Mouse (Mus musculus) hindbrain, embryonic 16.5 days (tissue): ENCODE measurements at regions not wholly inside any gene's neighbourhood (a gene's known extent, or its start where the extent isn't known, plus 50 kb on each side); places are given as distances from the start of the nearest gene placed in this dataset.

Experiments used
- ATAC-seq: fragments of 200-750 bp; cut with Nextera tagmentation; 2 replicates; pipeline ENCODE4 v1.8.0; 2017; ENCODE audit warnings: moderate TSS enrichment, moderate library complexity
- H3K27ac ChIP-seq: fragments of 300-500 bp; sonication (generic); 2 replicates; pipeline ENCODE4 v1.5.1; 2014; ENCODE audit warnings: low read depth, mild to moderate bottlenecking, control low read depth, low read length, moderate library complexity
- H3K27me3 ChIP-seq: fragments of 300-500 bp; sonication (generic); replicated peaks from 2 replicates; pipeline ENCODE4 v1.6.1; 2014; ENCODE audit warnings: low read length; ENCODE audit not compliant: control insufficient read depth, insufficient read depth
- H3K36me3 ChIP-seq: fragments of 300-500 bp; sonication (generic); 2 replicates; pipeline ENCODE4 v1.6.1; 2014; ENCODE audit warnings: mild to moderate bottlenecking, low read length, moderate library complexity, mixed read lengths; ENCODE audit not compliant: control insufficient read depth, insufficient read depth
- H3K4me1 ChIP-seq: fragments of 300-500 bp; sonication (generic); 2 replicates; pipeline ENCODE4 v1.6.1; 2014; ENCODE audit warnings: low read depth, low read length; ENCODE audit not compliant: control insufficient read depth, insufficient read depth
- H3K4me2 ChIP-seq: fragments of 300-500 bp; sonication (generic); 2 replicates; pipeline ENCODE4 v1.6.1; 2014; ENCODE audit warnings: mild to moderate bottlenecking, low read length, control low read depth, moderate library complexity
- H3K4me3 ChIP-seq: fragments of 300-500 bp; sonication (generic); 2 replicates; pipeline ENCODE4 v1.5.1; 2014; ENCODE audit warnings: mild to moderate bottlenecking, low read length, control low read depth, moderate library complexity
- H3K9ac ChIP-seq: fragments of 300-500 bp; sonication (generic); 2 replicates; pipeline ENCODE4 v1.6.1; 2014; ENCODE audit warnings: low read depth, mild to moderate bottlenecking, control low read depth, low read length, moderate library complexity
- H3K9me3 ChIP-seq: fragments of 300-500 bp; sonication (generic); 2 replicates; pipeline ENCODE4 v1.6.1; 2014; ENCODE audit warnings: mild to moderate bottlenecking, low read length, moderate library complexity; ENCODE audit not compliant: control insufficient read depth
- WGBS: fragments of 180-500 bp; shearing (Covaris S2); extraction: QIAGEN DNeasy Blood & Tissue Kit; methylation state at CpG from one replicate; pipeline ENCODE4 v1.1.7; 2014; 5-methylcytosine and 5-hydroxymethylcytosine counted together

- H3K4me1 ChIP-seq = no peaks in the 10 kb centered on the region
- H3K9ac ChIP-seq = no peak overlapping the region
- no peak overlapping the region; the same call in 1 of the 2 replicates for H3K27ac ChIP-seq
- peak; percentile 45 for ATAC-seq
- no peaks in the 10 kb centered on the region for H3K9me3 ChIP-seq
- H3K36me3 ChIP-seq = no peaks in the 10 kb centered on the region
- 54% methylated on average over 7 of the region's 7 CpGs for WGBS
- H3K4me3 ChIP-seq = no peak overlapping the region
- H3K27me3 ChIP-seq = no peaks in the 10 kb centered on the region
- no peak overlapping the region for H3K4me2 ChIP-seq
These were observed 511.5 kb downstream of the Phf3 start for GRCm38 (mm10) chr1:30362072-30362769.

GRCm38 (mm10) chr1:30320657-30321262 lies 553.0 kb downstream of the Phf3 start:
- WGBS = 70% methylated on average over 6 of the region's 6 CpGs

GRCm38 (mm10) chr1:30318195-30318594 lies 555.5 kb downstream of the Phf3 start:
- ATAC-seq = no peak

More at GRCm38 (mm10) chr1:30320657-30321262, 553.0 kb downstream of the Phf3 start:
- no peak overlapping the region for H3K27ac ChIP-seq
- H3K4me1 ChIP-seq = no peaks in the 10 kb centered on the region
- no peak overlapping the region for H3K9ac ChIP-seq
- H3K27me3 ChIP-seq = no peaks in the 10 kb centered on the region
- no peak for ATAC-seq
- no peaks in the 10 kb centered on the region for H3K36me3 ChIP-seq
- H3K9me3 ChIP-seq = no peaks in the 10 kb centered on the region
- H3K4me3 ChIP-seq = no peak overlapping the region
- H3K4me2 ChIP-seq = no peak overlapping the region

GRCm38 (mm10) chr1:30289073-30289472 lies 584.6 kb downstream of the Phf3 start:
- no peaks in the 10 kb centered on the region for H3K36me3 ChIP-seq
- no peak overlapping the region for H3K27ac ChIP-seq
- no peak overlapping the region for H3K4me3 ChIP-seq
- H3K27me3 ChIP-seq = no peaks in the 10 kb centered on the region
- ATAC-seq = no peak
- no peak overlapping the region for H3K4me2 ChIP-seq
- H3K9ac ChIP-seq = no peak overlapping the region
- no peaks in the 10 kb centered on the region for H3K4me1 ChIP-seq
- 47% methylated on average over 2 of the region's 2 CpGs for WGBS
- H3K9me3 ChIP-seq = no peaks in the 10 kb centered on the region

More at GRCm38 (mm10) chr1:30318195-30318594, 555.5 kb downstream of the Phf3 start:
- Histone ChIP-seq H3K4me2 (no peak overlapping the region), H3K9me3 (no peaks in the 10 kb centered on the region), H3K4me1 (no peaks in the 10 kb centered on the region), H3K27ac (no peak overlapping the region), H3K27me3 (no peaks in the 10 kb centered on the region), H3K4me3 (no peak overlapping the region), H3K9ac (no peak overlapping the region), H3K36me3 (no peaks in the 10 kb centered on the region)
- 72% methylated on average over 8 of the region's 8 CpGs for WGBS

GRCm38 (mm10) chr1:30262418-30262817 lies 611.3 kb downstream of the Phf3 start:
- no peaks in the 10 kb centered on the region for H3K36me3 ChIP-seq
- H3K4me3 ChIP-seq = no peak overlapping the region
- 36% methylated on average over 2 of the region's 2 CpGs for WGBS
- no peaks in the 10 kb centered on the region for H3K4me1 ChIP-seq
- no peak overlapping the region for H3K4me2 ChIP-seq
- no peak overlapping the region for H3K27ac ChIP-seq
- ATAC-seq = peak; percentile 75
- H3K9me3 ChIP-seq = 0 out of 2 replicates have a peak, but pooled peaks cover 2% of the 10 kb centered on the region
- no peak overlapping the region for H3K9ac ChIP-seq
- no peaks in the 10 kb centered on the region for H3K27me3 ChIP-seq

GRCm38 (mm10) chr1:30259547-30259946 lies 614.2 kb downstream of the Phf3 start:
- H3K4me3 ChIP-seq = no peak overlapping the region
- no peaks in the 10 kb centered on the region for H3K36me3 ChIP-seq
- H3K27me3 ChIP-seq = no peaks in the 10 kb centered on the region
- no peak overlapping the region for H3K4me2 ChIP-seq
- 84% methylated on average over 3 of the region's 3 CpGs for WGBS
- H3K9me3 ChIP-seq = 0 out of 2 replicates have a peak, but pooled peaks cover 2% of the 10 kb centered on the region
- no peak overlapping the region for H3K27ac ChIP-seq
- H3K9ac ChIP-seq = no peak overlapping the region
- ATAC-seq = no peak
- H3K4me1 ChIP-seq = no peaks in the 10 kb centered on the region

- no peak overlapping the region for H3K27ac ChIP-seq
- WGBS = 40% methylated on average over 4 of the region's 4 CpGs
- H3K4me2 ChIP-seq = no peak overlapping the region
- no peak overlapping the region for H3K4me3 ChIP-seq
- H3K27me3 ChIP-seq = no peaks in the 10 kb centered on the region
- peak; percentile 37; the same call in 1 of the 2 replicates for ATAC-seq
- H3K9ac ChIP-seq = no peak overlapping the region
- H3K36me3 ChIP-seq = no peaks in the 10 kb centered on the region
- H3K9me3 ChIP-seq = no peaks in the 10 kb centered on the region
- no peaks in the 10 kb centered on the region for H3K4me1 ChIP-seq
These were observed 656.9 kb downstream of the Phf3 start for GRCm38 (mm10) chr1:30216764-30217348.

- peak; percentile 82; the same call in 1 of the 2 replicates for ATAC-seq
- H3K36me3 ChIP-seq = no peaks in the 10 kb centered on the region
- no peaks in the 10 kb centered on the region for H3K9me3 ChIP-seq
- H3K4me2 ChIP-seq = no peak overlapping the region
- no peaks in the 10 kb centered on the region for H3K4me1 ChIP-seq
- 80% methylated on average over 2 of the region's 2 CpGs for WGBS
- H3K4me3 ChIP-seq = no peak overlapping the region
- H3K9ac ChIP-seq = no peak overlapping the region
- no peaks in the 10 kb centered on the region for H3K27me3 ChIP-seq
- no peak overlapping the region for H3K27ac ChIP-seq
These were observed 669.0 kb downstream of the Phf3 start for GRCm38 (mm10) chr1:30204608-30205262.

GRCm38 (mm10) chr1:30176225-30176624 lies 697.5 kb downstream of the Phf3 start:
- Histone ChIP-seq H3K9me3 (no peaks in the 10 kb centered on the region), H3K27ac (no peak overlapping the region), H3K4me3 (no peak overlapping the region), H3K36me3 (no peaks in the 10 kb centered on the region), H3K9ac (no peak overlapping the region), H3K4me2 (no peak overlapping the region), H3K4me1 (no peaks in the 10 kb centered on the region), H3K27me3 (no peaks in the 10 kb centered on the region)
- WGBS = 41% methylated on average over 2 of the region's 2 CpGs
- ATAC-seq = no peak
